Mouse (Mus musculus) lung, adult 2 months (tissue): ENCODE measurements around the gene Rasal1. TPM values are rescaled to one million over a fixed set of nuclear protein-coding genes. Genes with fewer than 3 reads are reported as not detected.

ENCODE experiments used
- DNase-seq: peaks from one replicate; pipeline ENCODE4 v3.0.0; 2022
- H3K4me1 ChIP-seq: fragments of 200-500 bp; 2 replicates; pipeline ENCODE4 v1.6.1; 2011; ENCODE audit warnings: low read length; ENCODE audit not compliant: control insufficient read depth, insufficient read depth
- H3K4me3 ChIP-seq: fragments of 200-500 bp; replicated peaks from 2 replicates; pipeline ENCODE3; 2011; ENCODE audit warnings: low read depth, mild to moderate bottlenecking, control low read depth, low read length; ENCODE audit errors: extremely low read depth
- CTCF ChIP-seq: fragments of 200-500 bp; IDR thresholded peaks from 2 replicates; pipeline ENCODE4 v1.5.1; 2011; ENCODE audit warnings: mild to moderate bottlenecking, low read length, control low read depth; ENCODE audit not compliant: insufficient read depth
- POLR2A ChIP-seq: fragments of 200-500 bp; IDR thresholded peaks from 2 replicates; pipeline ENCODE4 v1.6.1; 2011; ENCODE audit warnings: low read depth, mild to moderate bottlenecking, control low read depth, low read length, borderline replicate concordance; ENCODE audit errors: extremely low read depth
- WGBS: fragments of 180-500 bp; shearing (Covaris S2); methylation state at CpG from one replicate; pipeline ENCODE4 v1.1.7; 2018; 5-methylcytosine and 5-hydroxymethylcytosine counted together
- polyA plus RNA-seq: library from polyadenylated mRNA; depleted of rRNA; stranded (reverse); fragments of >200 nt; gene quantifications from 2 replicates; pipeline ENCODE4 v1.2.3, GENCODE M21; 2012

Rasal1 gene
- polyA plus RNA-seq, 1 experiment = 1.6 TPM

DNA sequence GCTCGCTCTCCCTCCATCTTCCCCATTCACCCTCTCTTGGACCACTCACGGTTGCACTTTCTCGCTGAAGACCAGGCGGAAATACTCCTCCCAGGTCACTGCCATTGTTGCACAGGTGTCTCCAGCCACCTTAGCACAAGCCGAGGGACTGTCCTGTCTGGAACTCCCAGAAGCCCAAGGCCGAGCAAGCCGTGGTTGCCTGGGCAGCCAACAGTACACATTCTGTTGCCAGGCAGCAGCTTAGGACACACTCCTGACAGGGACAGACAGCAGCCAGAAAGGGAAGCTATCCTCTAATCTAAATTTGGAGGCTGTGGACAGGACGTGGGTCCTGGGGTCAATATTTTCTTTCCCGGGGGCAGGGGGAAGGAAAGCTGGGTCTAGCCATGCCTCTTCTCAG, 14.5 kb upstream of the Rasal1 start, which contains the start of gene Cfap73:
Gene Cfap73 (minus strand): TSS at position 105 of the 400 bp plus-strand sequence.
- no peak for TF ChIP-seq CTCF
- TF ChIP-seq POLR2A = no peak
- DNase-seq = no peak
- Histone ChIP-seq H3K4me3 (no peak within 1 kb of the TSS), H3K4me1 (no peaks in the 10 kb centered on the region)
- 42% methylated on average over 9 of the region's 9 CpGs for WGBS

- H3K4me1 ChIP-seq = no peaks in the 10 kb centered on the region
- 39% methylated on average over 5 of the region's 5 CpGs for WGBS
- TF ChIP-seq CTCF (no peak), POLR2A (no peak)
- H3K4me3 ChIP-seq = no peak overlapping the region
- no peak for DNase-seq
Measured at GRCm38 (mm10) chr5:120634860-120635259, 13.8 kb upstream of the Rasal1 start.

DNA sequence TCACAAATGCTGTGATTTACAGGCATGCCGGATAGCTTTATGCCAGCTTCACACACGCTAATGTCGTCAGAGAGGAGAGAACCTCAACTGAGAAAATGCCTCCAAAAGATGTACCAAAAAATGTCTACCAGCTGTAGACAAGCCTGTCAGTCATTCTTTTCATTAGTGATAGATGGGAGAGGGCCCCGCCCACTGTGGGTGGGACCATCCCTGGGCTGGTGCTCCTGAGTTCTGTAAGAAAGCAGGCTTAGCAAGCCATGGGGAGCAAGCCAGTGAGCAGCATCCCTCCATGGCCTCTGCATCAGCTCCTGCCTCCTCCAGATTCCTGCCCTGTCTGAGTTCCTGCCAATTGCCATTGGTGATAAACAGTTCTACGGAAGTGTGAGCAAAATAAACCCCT, 13.0 kb upstream of the Rasal1 start:
- DNase-seq = no peak

DNA sequence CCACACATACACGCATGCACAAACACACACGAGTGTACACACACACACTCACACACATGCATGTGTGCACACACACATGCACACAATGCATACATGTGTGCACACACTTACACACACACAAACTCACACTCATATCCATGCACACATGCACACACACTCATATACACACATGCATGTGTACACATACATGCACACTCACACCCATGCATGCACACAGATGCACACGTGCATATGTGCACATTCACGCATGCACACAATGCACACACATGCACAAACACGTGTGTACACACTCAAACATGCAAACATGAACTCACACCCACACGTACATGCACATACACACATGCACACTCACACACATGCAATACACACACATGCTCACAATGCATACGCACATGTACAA, 8.5 kb upstream of the Rasal1 start:
- WGBS = 85% methylated on average over 7 of the region's 7 CpGs
- TF ChIP-seq CTCF = no peak
- no peak for DNase-seq

More for the DNA sequence above, 13.0 kb upstream of the Rasal1 start:
- H3K4me3 ChIP-seq = no peak overlapping the region
- H3K4me1 ChIP-seq = no peaks in the 10 kb centered on the region
- TF ChIP-seq POLR2A = no peak
- TF ChIP-seq CTCF = no peak
- 84% methylated on average over 5 of the region's 5 CpGs for WGBS

DNA sequence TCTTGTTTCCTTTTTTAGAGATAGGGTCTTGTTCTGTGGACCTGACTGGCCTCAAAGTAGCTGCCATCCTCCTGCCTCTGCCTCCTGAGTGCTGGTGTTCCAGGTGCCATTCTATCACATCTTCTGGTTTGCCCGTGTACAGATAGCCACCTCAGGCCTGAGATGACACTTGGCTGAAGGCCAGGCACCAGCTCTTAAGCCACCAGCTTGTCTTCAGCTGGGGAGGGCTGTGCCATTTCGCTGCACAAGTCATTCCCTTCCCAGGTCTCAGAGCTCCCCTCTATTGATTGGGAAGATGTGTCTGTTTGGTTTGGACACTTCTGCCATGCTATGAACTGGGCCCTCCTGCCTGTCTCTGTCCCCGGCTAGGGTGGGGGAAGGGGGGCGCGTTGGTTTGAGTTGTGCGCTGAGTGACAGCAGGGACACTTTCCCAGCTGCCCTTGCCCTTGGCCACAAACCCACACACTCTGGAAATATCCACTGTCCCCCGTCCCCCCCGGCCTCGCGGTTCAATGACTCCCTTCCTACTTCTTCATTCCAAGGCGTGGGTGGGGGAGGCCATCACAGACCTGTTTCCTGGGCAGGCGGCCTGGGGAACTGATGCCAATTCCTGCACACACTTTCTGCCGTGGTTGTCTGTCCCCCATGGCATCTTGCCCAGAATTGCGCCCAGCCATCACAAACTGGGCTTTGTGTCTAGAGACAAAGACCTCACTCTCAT, 5.1 kb upstream of the Rasal1 start:
- no peak for TF ChIP-seq POLR2A
- no peak for TF ChIP-seq CTCF
- 44% methylated on average over 14 of the region's 14 CpGs for WGBS
- Histone ChIP-seq H3K4me3 (no peak overlapping the region), H3K4me1 (no peaks in the 10 kb centered on the region)
- DNase-seq = no peak

More for the DNA sequence above, 8.5 kb upstream of the Rasal1 start:
- no peak overlapping the region for H3K4me3 ChIP-seq
- H3K4me1 ChIP-seq = no peaks in the 10 kb centered on the region

DNA sequence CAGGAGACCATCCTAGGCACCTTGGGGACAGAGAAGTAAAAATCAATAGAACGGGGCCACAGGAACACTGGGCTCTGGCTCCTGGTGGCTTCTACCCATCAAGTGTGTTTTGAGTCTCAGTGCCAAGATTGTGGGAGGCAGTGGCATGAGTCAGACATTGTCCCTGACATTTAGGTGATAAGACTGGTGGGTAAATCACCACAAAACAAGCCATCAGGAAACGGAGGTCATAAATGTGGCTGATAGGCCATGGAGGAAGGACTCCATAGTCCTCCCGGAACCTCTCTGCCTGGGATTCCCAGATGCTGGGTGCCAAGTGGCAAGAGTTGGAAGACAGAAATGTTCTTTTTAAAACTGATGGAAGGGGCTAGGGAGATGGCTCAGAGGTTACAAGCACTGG, 4.4 kb upstream of the Rasal1 start:
- WGBS = 61% methylated on average over 3 of the region's 3 CpGs
- DNase-seq = no peak
- TF ChIP-seq CTCF = no peak
- no peak for TF ChIP-seq POLR2A
- Histone ChIP-seq H3K4me3 (no peak overlapping the region), H3K4me1 (peaks cover 2% of the 10 kb centered on the region; the same call in 1 of the 2 replicates)

DNA sequence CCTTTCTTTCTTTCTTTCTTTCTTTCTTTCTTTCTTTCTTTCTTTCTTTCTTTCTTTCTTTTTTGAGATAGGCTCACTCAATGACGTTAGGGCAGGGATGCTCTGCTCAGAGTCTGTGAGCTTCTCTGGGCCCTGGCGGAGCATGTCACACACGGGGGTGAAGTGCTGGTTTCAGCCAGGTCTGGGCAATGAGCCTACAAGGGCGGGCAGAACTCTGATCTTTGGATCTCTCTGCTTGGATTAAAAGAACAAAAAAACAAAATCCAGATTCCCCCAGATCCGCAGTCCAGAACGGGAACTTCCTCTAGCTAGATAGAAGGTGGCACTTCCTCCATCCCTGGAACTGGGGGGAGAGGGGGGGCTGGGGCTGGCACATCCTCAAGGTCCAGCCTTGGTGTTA, 2.8 kb upstream of the Rasal1 start:
- DNase-seq = no peak
- no peak overlapping the region for H3K4me3 ChIP-seq
- WGBS = 31% methylated on average over 6 of the region's 6 CpGs
- H3K4me1 ChIP-seq = peaks cover 2% of the 10 kb centered on the region; the same call in 1 of the 2 replicates
- TF ChIP-seq POLR2A = no peak
- no peak for TF ChIP-seq CTCF

- no peak overlapping the region for H3K4me3 ChIP-seq
- 57% methylated on average over 4 of the region's 4 CpGs for WGBS
- TF ChIP-seq POLR2A = no peak
- no peak for TF ChIP-seq CTCF
- DNase-seq = no peak
- peaks cover 2% of the 10 kb centered on the region; the same call in 1 of the 2 replicates for H3K4me1 ChIP-seq
Measured at GRCm38 (mm10) chr5:120647361-120647760, 1.3 kb upstream of the Rasal1 start.

- no peak for DNase-seq
- H3K4me1 ChIP-seq = peaks cover 2% of the 10 kb centered on the region; the same call in 1 of the 2 replicates
- 24% methylated on average over 12 of the region's 12 CpGs for WGBS
- TF ChIP-seq POLR2A = no peak
- TF ChIP-seq CTCF = no peak
- H3K4me3 ChIP-seq = no peak overlapping the region
Measured at GRCm38 (mm10) chr5:120647814-120648491, 659 bp upstream of the Rasal1 start.

DNA sequence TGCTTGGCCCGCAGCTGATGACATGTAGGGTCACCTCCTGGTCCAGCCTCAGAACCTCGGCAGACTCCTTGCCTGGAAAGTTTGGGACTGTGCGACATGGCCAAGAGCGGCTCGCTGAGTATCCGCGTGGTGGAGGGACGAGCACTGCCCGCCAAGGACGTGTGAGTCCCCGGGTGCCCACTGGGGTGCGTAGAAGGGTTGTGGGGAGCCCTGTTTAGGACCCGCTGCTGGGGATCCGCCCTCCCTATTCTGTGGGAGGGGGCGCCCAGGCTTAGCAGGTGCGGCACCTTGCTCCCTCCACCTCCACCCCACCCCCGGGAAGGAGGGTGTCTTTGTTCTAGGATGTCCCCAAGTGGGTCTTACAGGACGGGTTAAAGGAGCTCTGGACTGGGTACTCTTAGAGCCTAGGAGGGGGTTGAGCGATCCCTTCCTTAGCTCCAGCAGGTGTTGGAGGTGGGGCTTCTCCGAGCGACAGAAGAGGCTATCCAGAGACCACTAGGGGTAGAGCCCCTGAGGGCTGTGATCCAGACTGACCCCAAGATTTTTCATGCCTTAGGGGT, 842 bp downstream of the Rasal1 start:
- TF ChIP-seq CTCF = no peak
- no peak for TF ChIP-seq POLR2A
- 6% methylated on average over 21 of the region's 21 CpGs for WGBS
- no peak for DNase-seq
- Histone ChIP-seq H3K4me1 (peaks cover 2% of the 10 kb centered on the region; the same call in 1 of the 2 replicates), H3K4me3 (no peak overlapping the region)
